Mouse (Mus musculus) megakaryocyte, embryonic 14.5 days (primary cell): ENCODE measurements around the gene Abcc4.

Source experiments
- FLI1 ChIP-seq: IDR thresholded peaks from 2 replicates; pipeline ENCODE4 v1.6.1; 2012; ENCODE audit warnings: low read length, inconsistent platforms, mixed read lengths
- GATA1 ChIP-seq: IDR thresholded peaks from 3 replicates; pipeline ENCODE4 v1.6.1; 2012; ENCODE audit warnings: mixed read lengths, low read length, inconsistent platforms, borderline replicate concordance

- TF ChIP-seq GATA1 = no peak
- TF ChIP-seq FLI1 = no peak
These were observed 6.5 kb downstream of the Abcc4 start for GRCm38 (mm10) chr14:118699508-118699907.
